Mouse (Mus musculus) liver, adult 2 months (tissue): ENCODE measurements at regions not wholly inside any gene's neighbourhood (a gene's known extent, or its start where the extent isn't known, plus 50 kb on each side); places are given as distances from the start of the nearest gene placed in this dataset.
A peak's percentile ranks its signal among the peaks of the same experiment; 100 is the strongest.

ENCODE experiments used
- DNase-seq: peaks from one replicate; pipeline ENCODE4 v3.0.0-alpha.2; 2011; ENCODE audit warnings: low read depth, low spot score; ENCODE audit errors: extremely low read depth
- H3K27ac ChIP-seq: fragments of 200-500 bp; replicated peaks from 2 replicates; pipeline ENCODE4 v1.5.1; 2012; ENCODE audit warnings: low read depth, mild to moderate bottlenecking, control low read depth, inconsistent platforms, low read length; ENCODE audit not compliant: insufficient read depth
- H3K27me3 ChIP-seq: fragments of 200-500 bp; 2 replicates; pipeline ENCODE4 v1.6.1; 2012; ENCODE audit warnings: mild to moderate bottlenecking, moderate library complexity, low read length, inconsistent platforms; ENCODE audit not compliant: control insufficient read depth, insufficient read depth
- H3K36me3 ChIP-seq: fragments of 200-500 bp; 2 replicates; pipeline ENCODE4 v1.6.1; 2012; ENCODE audit warnings: low read length, inconsistent platforms; ENCODE audit not compliant: control insufficient read depth, insufficient read depth
- H3K4me1 ChIP-seq: fragments of 200-500 bp; 2 replicates; pipeline ENCODE4 v1.6.1; 2011; ENCODE audit warnings: low read length; ENCODE audit not compliant: control insufficient read depth, insufficient read depth
- H3K4me3 ChIP-seq: fragments of 200-500 bp; 2 replicates; pipeline ENCODE4 v1.5.1; 2011; ENCODE audit warnings: low read depth, mild to moderate bottlenecking, control low read depth, low read length, moderate library complexity; ENCODE audit not compliant: insufficient read depth
- H3K79me2 ChIP-seq: fragments of 200-500 bp; 2 replicates; pipeline ENCODE4 v1.6.1; 2012; ENCODE audit warnings: inconsistent platforms, mild to moderate bottlenecking, low read length, moderate library complexity; ENCODE audit not compliant: control insufficient read depth, insufficient read depth
- H3K9ac ChIP-seq: fragments of 200-500 bp; 2 replicates; pipeline ENCODE4 v1.6.1; 2012; ENCODE audit warnings: low read depth, mild to moderate bottlenecking, control low read depth, inconsistent platforms, low read length
- CTCF ChIP-seq: fragments of 200-500 bp; IDR thresholded peaks from 2 replicates; pipeline ENCODE4 v1.5.1; 2011; ENCODE audit warnings: low read depth, low read length, control low read depth
- POLR2A ChIP-seq: fragments of 200-500 bp; IDR thresholded peaks from 2 replicates; pipeline ENCODE4 v1.6.1; 2011; ENCODE audit warnings: low read length, control low read depth; ENCODE audit not compliant: insufficient read depth; ENCODE audit errors: extremely low read depth
- WGBS: fragments of 180-500 bp; shearing (Covaris S2); methylation state at CpG from one replicate; pipeline ENCODE4 v1.1.7; 2018; 5-methylcytosine and 5-hydroxymethylcytosine counted together

DNA sequence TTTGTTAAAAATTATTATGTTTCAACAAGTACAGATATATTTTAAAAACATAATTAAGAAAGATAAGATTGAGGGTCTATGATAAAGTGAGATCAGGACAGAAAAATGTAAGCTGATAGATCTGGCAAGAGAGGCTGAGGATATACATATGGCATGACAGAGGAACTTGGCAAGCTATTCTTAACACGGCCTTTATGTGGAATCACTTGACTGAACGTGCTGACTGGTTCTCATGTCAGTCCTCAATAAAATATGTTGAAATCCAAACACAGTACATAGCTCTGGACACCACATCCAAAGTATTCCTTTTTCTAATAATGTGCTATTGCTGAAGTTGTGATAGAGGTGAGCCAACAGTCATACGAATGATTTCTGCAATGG, 931.5 kb downstream of the A830018L16Rik start:
- Histone ChIP-seq H3K9ac (no peak overlapping the region), H3K36me3 (no peaks in the 10 kb centered on the region), H3K27me3 (no peaks in the 10 kb centered on the region), H3K4me3 (no peak overlapping the region), H3K79me2 (no peaks in the 10 kb centered on the region), H3K27ac (no peak overlapping the region), H3K4me1 (no peaks in the 10 kb centered on the region)
- TF ChIP-seq POLR2A (no peak), CTCF (no peak)
- 78% methylated on average over 3 of the region's 3 CpGs for WGBS
- DNase-seq: no peak

DNA sequence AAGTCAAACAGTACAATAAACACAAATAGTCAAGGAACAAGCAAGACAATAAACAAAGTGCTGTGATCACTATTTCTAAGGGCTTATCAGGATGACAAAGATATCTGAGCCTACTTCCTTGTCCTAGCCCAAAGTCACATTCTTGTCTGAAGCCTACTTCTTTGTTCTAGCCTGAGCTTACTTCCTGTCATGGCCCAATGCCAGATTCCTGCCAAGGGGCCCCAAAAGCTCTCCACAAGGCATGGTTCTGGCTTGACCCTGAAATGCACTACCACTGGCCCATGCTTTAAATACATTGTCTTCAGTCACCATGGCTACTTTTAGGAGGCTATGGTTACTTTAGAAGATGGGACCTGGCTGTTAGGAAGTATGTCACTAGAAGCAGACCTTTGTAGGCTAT, 940.6 kb downstream of the A830018L16Rik start:
- TF ChIP-seq CTCF: no peak
- no peak for TF ChIP-seq POLR2A
- no peak overlapping the region for H3K9ac ChIP-seq
- no peaks in the 10 kb centered on the region for H3K36me3 ChIP-seq
- no peak for DNase-seq
- no peaks in the 10 kb centered on the region for H3K4me1 ChIP-seq
- H3K27me3 ChIP-seq: no peaks in the 10 kb centered on the region
- no peak overlapping the region for H3K27ac ChIP-seq
- H3K4me3 ChIP-seq: no peak overlapping the region
- H3K79me2 ChIP-seq: no peaks in the 10 kb centered on the region

DNA sequence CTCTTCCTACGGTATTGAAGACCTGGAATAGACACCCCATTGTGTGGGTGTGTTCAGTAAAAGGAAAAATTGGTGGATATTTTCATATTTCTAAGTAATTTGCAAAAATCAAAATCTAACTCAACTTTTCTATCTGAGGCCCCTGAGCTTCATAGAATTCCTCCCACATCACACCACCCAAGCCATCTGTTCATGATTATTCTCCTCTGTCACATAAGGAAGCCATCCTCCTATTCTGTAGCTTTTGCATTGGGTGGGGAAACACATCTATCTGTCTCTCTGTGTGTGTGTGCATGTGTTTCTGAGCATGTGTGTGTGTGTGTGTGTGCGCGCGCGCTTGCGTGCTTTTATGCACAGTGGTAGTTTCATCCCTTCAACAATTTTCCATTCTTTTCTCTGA, 954.0 kb downstream of the A830018L16Rik start:
- Histone ChIP-seq H3K27me3 (no peaks in the 10 kb centered on the region), H3K79me2 (no peaks in the 10 kb centered on the region), H3K4me1 (no peaks in the 10 kb centered on the region), H3K4me3 (no peak overlapping the region), H3K36me3 (no peaks in the 10 kb centered on the region), H3K9ac (no peak overlapping the region), H3K27ac (no peak overlapping the region)
- 94% methylated on average over 6 of the region's 6 CpGs for WGBS
- TF ChIP-seq CTCF (no peak), POLR2A (no peak)
- DNase-seq: no peak

DNA sequence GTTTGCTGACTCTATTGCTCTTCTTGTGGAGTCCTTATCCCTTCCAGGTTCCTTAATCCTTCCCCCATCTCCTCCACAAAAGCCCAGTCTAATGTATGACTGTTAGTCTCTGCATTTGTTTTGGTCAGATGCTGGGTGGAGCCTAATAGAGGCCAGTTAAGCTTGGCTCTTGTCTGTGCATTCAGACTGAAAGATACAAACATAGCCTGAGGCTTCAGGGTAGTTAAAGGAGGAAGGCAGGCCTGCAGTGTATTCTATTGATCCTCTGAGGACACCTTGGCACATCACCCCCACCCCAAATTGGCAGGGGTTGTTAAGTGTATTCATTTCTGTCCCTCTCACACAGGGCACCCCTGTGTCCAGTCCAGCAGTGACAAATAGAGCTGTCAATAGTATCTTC, 959.1 kb downstream of the A830018L16Rik start:
- Histone ChIP-seq H3K27me3 (no peaks in the 10 kb centered on the region), H3K27ac (no peak overlapping the region), H3K79me2 (no peaks in the 10 kb centered on the region), H3K9ac (no peak overlapping the region), H3K4me3 (no peak overlapping the region), H3K36me3 (no peaks in the 10 kb centered on the region), H3K4me1 (no peaks in the 10 kb centered on the region)
- TF ChIP-seq POLR2A (no peak), CTCF (no peak)
- no peak for DNase-seq

DNA sequence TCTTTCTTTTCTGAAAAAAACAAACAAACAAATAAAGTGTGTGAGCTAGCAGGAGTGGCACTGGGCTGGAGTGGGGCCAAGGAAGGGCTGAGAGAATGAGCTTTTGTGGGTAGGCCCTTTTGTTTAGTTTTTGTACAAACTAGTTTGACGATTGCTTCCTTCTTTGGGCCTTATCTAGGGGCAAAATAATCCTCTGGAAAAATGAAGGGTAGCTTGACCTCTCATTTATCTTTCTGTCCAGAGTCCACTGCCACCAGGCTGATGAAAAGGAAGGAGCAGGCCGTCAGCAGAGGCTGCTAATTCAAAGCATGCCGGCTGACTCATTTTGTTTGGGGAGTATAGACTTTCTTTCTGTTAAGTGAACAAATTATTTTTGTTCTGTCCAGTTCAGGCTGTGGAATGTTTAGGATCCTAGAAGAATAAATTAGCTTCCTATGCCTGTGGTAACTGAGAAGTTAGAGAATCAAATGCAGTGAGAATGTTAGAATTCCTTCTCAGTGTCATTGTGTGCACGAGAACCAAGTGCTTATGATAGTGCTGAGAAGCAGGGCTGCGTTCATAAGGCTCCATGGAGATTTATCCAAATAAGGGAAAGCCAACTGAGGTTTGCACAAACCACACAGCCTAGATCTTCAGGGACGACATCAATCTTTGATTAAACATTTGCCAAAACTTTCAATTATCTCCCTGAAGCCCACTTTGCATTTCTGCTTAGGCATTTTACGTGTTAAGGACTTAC, 984.4 kb downstream of the A830018L16Rik start:
- Histone ChIP-seq H3K27ac (no peak overlapping the region), H3K4me1 (no peaks in the 10 kb centered on the region), H3K36me3 (no peaks in the 10 kb centered on the region), H3K27me3 (no peaks in the 10 kb centered on the region), H3K4me3 (no peak overlapping the region), H3K9ac (no peak overlapping the region), H3K79me2 (no peaks in the 10 kb centered on the region)
- 26% methylated on average over 7 of the region's 7 CpGs for WGBS
- DNase-seq: no peak
- TF ChIP-seq POLR2A (no peak), CTCF (no peak)

DNA sequence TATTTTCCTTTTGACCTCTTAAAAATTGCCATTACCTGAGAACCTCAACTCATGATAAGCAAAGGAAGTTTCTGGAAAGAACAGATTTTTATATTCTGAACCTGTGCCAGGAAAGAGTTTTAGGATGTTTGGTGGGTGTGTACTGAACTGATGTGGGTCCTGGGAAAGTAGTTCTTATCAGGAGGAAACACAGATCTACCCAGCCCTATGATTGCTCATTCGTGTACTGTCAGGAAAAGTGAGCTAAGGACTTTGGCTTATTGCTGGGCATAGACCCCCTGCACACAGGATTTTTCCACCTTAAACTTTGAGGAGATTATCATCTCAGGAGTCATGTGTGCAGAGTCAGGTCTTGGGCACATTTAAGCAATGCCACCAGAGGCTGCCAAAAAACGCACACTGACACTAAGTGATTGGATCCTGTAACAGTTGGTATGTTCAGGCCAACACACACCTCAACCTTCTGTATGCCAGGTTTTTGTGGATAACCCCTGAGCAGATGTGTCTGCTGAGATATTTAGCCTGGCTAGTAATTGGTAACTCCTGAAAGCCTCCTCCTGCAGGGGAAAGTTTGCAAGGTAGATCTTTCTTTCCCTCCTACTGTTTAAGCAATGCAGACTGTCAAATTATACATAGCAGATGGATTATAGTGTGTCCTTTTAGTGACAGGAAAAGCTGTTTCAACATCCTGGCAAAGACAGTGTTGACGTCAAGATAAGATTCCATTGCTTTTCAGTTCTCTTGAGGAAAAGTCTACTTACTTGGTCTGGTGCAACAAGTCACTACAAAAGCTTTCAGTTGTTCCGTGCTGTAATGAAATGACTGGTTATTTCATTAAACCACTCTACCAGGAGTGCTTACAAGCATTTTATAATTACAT, 991.7 kb downstream of the A830018L16Rik start:
- peak; percentile 14 for DNase-seq

More for the DNA sequence above, 991.7 kb downstream of the A830018L16Rik start:
- H3K4me1 ChIP-seq: no peaks in the 10 kb centered on the region
- no peaks in the 10 kb centered on the region for H3K27me3 ChIP-seq
- no peak for TF ChIP-seq POLR2A
- no peak for TF ChIP-seq CTCF
- H3K4me3 ChIP-seq: no peak overlapping the region
- H3K27ac ChIP-seq: no peak overlapping the region
- H3K9ac ChIP-seq: no peak overlapping the region
- H3K36me3 ChIP-seq: no peaks in the 10 kb centered on the region
- 54% methylated on average over 4 of the region's 4 CpGs for WGBS
- no peaks in the 10 kb centered on the region for H3K79me2 ChIP-seq
